Mouse (Mus musculus) lung, postnatal 25 days (tissue): ENCODE measurements around the gene Osbpl6.

Experiments
- DNase-seq: peaks from one replicate; pipeline ENCODE4 v3.0.0; 2022; ENCODE audit warnings: low spot score

Gene Osbpl6

GRCm38 (mm10) chr2:76647883-76648570, 241.7 kb downstream of the Osbpl6 start, which contains the start of the genes Prkra and Pjvk:
TSS of gene Prkra (minus strand) at chr2:76648015.
TSS of gene Pjvk (plus strand) at chr2:76648476.
- peak; percentile 99 for DNase-seq

DNA sequence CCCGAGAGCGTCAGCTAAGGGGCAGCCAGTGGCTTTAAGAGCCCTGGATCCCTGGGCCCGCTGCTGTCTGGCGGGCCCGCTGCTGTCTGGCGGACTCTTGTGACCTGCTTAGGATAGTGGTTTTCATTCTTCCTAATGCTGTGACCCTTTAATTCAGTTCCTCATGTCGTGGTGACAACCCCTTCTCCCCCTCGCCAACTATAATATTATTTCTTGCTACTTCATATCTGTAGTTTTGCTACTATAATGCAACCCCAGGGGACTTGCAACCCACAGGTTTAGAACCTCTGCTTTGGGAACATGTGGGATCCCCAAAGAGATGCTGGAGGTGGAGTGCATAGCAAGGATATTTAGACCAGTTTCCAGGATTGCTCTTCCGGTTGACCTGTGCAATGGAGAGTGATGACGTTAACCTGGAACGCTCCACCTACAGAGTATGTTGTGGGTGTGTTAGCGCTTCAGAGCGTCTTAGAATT, 242.4 kb downstream of the Osbpl6 start:
- peak; percentile 34 for DNase-seq
